Mouse (Mus musculus): Measurements from ENCODE around the gene Nme9.

Nme9 gene

GRCm38 (mm10) chr9:99436182-99437030 lies 14.9 kb upstream of the Nme9 start:
- in situ Hi-C loops (cut with MboI; ENCODE audit: unreplicated experiment in 2 of 2): no loop called here

- in situ Hi-C loops (cut with MboI; ENCODE audit: unreplicated experiment in 2 of 2): no loop called here
Observed at GRCm38 (mm10) chr9:99437031-99437764, 14.1 kb upstream of the Nme9 start, which contains the start of gene Mras. Gene Mras, minus strand, starts transcription at chr9:99437381.

- in situ Hi-C loops (cut with MboI; ENCODE audit: unreplicated experiment in 2 of 2): no loop called here
Observed at GRCm38 (mm10) chr9:99437781-99438565, 13.3 kb upstream of the Nme9 start.

- in situ Hi-C loops (cut with MboI; ENCODE audit: unreplicated experiment in 2 of 2): no loop called here
Observed at GRCm38 (mm10) chr9:99439064-99439463, 12.2 kb upstream of the Nme9 start.

- in situ Hi-C loops (cut with MboI; ENCODE audit: unreplicated experiment in 2 of 2): no loop called here
Observed at GRCm38 (mm10) chr9:99440941-99441340, 10.3 kb upstream of the Nme9 start.

GRCm38 (mm10) chr9:99441647-99442433 lies 9.4 kb upstream of the Nme9 start:
- in situ Hi-C loops (cut with MboI; ENCODE audit: unreplicated experiment in 2 of 2): no loop called here

- in situ Hi-C loops (cut with MboI; ENCODE audit: unreplicated experiment in 2 of 2): no loop called here
Observed at GRCm38 (mm10) chr9:99444590-99445178, 6.6 kb upstream of the Nme9 start.

GRCm38 (mm10) chr9:99446259-99446658 lies 5.0 kb upstream of the Nme9 start:
- in situ Hi-C loops (cut with MboI; ENCODE audit: unreplicated experiment in 2 of 2): no loop called here

GRCm38 (mm10) chr9:99447323-99447722 lies 4.0 kb upstream of the Nme9 start:
- in situ Hi-C loops (cut with MboI; ENCODE audit: unreplicated experiment in 2 of 2): no loop called here

GRCm38 (mm10) chr9:99449886-99450647 lies 1.2 kb upstream of the Nme9 start:
- in situ Hi-C loops (cut with MboI; ENCODE audit: unreplicated experiment in 2 of 2): loop anchor here (5.0 to 25.0 kb wide), 7 partner anchors 73 to 937 kb away; partner anchors contain the start of genes Cep70 (in 1 of the 2), Faim (in 1 of the 2) and Mrps22 (in 1 of the 2)

GRCm38 (mm10) chr9:99454211-99454610 lies 2.9 kb downstream of the Nme9 start:
- in situ Hi-C loops (cut with MboI; ENCODE audit: unreplicated experiment in 2 of 2): loop anchor here (5.0 to 25.0 kb wide), 7 partner anchors 77 to 933 kb away; partner anchors contain the start of genes Cep70 (in 1 of the 2), Faim (in 1 of the 2) and Mrps22 (in 1 of the 2)

GRCm38 (mm10) chr9:99458529-99459208 lies 7.4 kb downstream of the Nme9 start:
- in situ Hi-C loops (cut with MboI; ENCODE audit: unreplicated experiment in 2 of 2): loop anchor here (5.0 to 25.0 kb wide), 7 partner anchors 84 to 929 kb away; partner anchors contain the start of genes Cep70 (in 1 of the 2), Dbr1 (in 1 of the 2), Faim (in 1 of the 2) and Mrps22 (in 1 of the 2)

- in situ Hi-C loops (cut with MboI; ENCODE audit: unreplicated experiment in 2 of 2): loop anchor here (5.0 to 25.0 kb wide), 9 partner anchors 85 to 928 kb away; partner anchors contain the start of genes Cep70 (in 1 of the 2), Dbr1 (in 1 of the 2), Faim (in 1 of the 2) and Mrps22 (in 1 of the 2)
Observed at GRCm38 (mm10) chr9:99459730-99460129, 8.5 kb downstream of the Nme9 start.

- in situ Hi-C loops (cut with MboI; ENCODE audit: unreplicated experiment in 2 of 2): loop anchor here (5.0 to 25.0 kb wide), 3 partner anchors 117 to 922 kb away; no protein-coding TSS in a partner anchor
Observed at GRCm38 (mm10) chr9:99464876-99465275, 13.6 kb downstream of the Nme9 start.

GRCm38 (mm10) chr9:99468572-99468971 lies 17.3 kb downstream of the Nme9 start:
- in situ Hi-C loops (cut with MboI; ENCODE audit: unreplicated experiment in 2 of 2): loop anchor here in 1 of 2 experiments (10.0 to 25.0 kb wide), 2 partner anchors 494 to 919 kb away; no protein-coding TSS in a partner anchor

GRCm38 (mm10) chr9:99469681-99470273 lies 18.5 kb downstream of the Nme9 start:
- in situ Hi-C loops (cut with MboI; ENCODE audit: unreplicated experiment in 2 of 2): loop anchor here in 1 of 2 experiments (10.0 to 25.0 kb wide), 2 partner anchors 495 to 918 kb away; no protein-coding TSS in a partner anchor

All from v-Abl transformed pro-B cells (cell line).